Mouse (Mus musculus) layer of hippocampus, adult 9-11 months (tissue): Measurements from ENCODE around the gene Gli2.
A peak's percentile ranks its signal among the peaks of the same experiment; 100 is the strongest.

Experiments used
- DNase-seq: peaks from one replicate; pipeline ENCODE4 v3.0.0; 2022

The Gli2 gene

DNA sequence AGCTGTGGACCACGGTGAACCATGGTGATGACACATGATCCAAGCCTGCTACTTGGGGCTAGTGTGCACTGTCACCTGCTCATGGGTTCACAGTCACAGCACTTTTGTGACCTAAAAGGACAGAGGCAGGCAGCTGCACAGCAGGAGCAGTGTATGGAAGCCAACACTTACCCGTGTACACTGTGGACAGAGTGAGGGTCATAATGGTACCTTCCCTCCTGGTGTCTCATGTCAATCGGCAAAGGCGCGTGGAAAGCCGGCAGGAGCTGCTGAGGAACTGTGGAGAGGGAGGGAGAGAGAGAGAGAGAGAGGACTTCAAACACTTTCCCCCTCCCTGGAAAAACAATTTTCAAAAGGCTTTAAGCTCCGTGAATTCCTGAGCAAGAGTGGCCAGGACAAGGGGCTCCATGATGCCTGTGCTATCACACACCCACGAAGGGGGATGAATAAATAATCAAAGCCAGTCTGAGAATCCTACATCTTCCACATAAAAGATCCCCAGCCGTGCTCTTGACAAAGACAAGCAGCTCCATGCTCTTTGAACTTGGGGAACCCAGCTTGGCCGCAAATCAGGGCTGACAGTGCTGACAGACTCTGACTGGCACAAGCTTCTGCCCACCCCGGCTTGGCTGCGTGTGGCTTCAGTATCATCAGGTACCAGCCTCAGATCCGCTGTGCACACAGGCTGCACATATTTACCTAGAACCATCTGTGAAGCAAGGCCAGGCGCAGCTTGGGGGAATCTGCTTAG is 163.1 kb downstream of the Gli2 start:
- no peak for DNase-seq

DNA sequence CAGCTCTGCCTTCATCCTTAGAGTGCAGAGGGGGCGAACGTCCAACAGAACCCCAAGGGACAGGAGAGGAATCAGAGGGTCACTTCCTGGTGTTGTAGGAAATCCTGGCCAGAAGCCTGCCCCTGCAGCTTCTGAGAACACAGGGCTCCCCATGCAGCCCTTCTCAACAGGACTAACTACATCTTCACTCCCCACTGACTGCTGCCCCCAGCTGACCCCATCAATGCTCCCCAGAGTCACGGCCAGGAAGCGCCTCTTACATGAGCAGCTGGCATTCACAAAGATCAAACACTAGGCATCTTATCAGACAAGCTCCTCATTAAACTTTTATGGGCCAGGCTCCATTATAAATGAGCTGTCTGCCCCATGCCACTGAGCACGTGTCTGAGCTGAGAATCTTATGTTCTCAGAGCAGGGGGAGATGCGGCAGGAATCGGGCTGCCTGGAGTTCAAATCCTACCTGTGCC is 172.6 kb downstream of the Gli2 start:
- no peak for DNase-seq

DNA sequence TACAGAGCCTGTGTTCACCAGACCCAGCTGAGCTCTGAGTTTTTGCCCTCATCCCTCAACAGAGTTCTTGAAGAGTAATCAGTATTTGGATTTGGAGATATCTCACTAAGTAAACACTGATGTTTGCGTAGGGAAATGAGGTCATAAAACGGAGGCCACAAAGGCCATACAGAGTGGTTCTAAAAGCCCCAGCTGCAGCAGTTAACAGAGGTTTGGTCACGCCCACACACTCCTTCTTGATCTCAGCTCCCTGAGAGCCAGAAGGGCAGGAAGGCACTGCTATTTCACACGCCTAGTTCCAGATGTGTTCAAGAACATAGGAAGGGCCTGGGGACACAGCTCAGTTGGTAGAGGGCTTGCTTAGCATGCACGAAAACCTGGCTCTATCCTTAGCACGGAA is 175.1 kb downstream of the Gli2 start:
- DNase-seq: no peak

DNA sequence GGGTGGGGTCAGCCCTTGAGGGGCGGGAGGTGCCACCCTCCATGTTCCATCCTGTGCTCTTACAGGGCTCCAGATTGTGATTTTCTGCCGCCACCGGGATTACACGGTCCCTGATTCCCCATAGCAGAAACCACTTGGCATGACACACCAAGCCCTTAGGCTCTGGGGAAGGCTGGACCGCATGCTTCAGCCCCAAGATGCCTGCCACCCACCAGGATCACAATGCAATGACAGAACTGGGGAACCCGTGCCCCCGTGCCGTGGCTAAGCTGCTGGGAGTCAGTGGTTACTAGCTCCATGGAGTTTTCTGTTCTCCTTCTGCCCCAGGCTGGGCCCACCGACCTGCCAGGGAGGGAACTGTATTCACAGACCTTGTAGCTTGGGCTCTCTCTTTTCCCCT is 178.2 kb downstream of the Gli2 start:
- DNase-seq: no peak

DNA sequence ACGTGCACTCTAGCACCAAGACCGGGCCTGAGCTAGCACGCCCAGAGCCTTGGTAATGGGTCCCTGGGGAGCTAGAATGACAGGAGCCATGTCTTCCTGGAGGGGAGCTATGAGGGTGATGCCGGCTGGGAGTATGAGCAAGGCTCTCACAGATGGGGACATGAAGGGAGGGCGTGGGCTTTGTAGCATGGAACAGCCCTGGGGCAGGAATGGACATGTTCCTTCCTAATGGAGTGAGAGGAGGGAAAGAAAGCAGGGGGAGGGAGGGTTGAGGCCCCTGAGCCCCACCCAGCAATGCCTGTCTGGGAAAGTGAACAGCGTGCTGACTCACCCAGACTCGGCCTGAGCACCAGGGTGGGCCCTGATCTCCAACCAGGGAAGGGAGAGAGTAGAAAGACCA is 179.9 kb downstream of the Gli2 start:
- DNase-seq: no peak

DNA sequence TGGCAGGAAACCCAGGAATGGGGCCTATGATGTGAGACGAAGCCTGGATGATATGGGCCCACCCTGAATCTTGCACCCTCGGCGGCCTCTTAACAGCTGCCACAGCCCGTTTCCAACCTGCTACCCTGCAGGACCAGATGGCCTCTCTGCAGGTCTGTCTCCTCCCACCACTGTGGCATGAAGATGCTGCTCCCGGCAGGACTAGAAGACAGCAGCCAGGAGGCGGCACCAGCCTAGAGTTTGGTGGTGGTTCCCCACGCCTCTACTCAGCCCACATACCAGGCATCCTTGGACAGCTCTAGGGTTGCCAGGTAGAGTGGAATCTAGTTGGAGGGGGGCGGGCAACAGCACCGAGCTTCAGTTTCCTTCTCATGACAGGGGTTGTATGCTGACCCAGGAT is 188.7 kb downstream of the Gli2 start:
- peak; percentile 22 for DNase-seq

DNA sequence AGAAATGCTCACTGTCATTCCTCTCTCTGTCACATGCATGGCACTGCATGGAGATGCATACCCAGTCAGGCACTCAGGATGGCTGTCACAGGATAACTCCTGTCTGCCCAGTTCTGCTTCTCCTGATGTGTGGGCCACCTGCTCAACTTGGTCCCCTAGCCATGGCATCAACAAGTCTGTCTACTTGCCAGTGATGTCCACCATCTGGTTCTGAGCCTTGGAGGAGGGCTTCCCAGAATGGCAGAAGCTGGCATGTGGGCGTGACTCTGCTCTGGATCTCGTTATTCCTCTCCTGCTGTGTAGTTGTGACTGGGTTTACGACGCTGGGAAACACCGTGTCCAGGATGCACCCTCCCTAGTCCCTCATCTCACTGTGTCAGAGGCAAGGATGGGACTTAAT is 189.4 kb downstream of the Gli2 start:
- DNase-seq: peak; percentile 28

DNA sequence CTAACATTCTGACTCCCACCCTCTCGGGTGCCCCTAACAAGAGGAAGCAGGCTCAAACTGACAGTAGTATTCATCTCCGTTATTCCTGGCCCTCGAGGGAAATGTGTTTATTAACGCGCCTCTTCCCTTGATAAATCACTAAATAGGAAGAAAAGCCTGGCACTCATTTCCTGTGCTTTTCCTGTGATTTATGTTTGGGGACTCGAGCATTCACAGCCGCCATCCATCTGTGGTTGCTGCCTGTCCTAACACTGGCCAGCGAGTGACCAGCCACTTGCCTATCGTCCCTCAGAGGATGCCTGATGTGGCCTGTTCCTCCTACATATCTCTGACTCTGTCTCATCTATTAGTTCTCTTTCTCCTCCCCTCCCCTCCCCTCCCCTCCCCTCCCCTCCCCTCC is 195.3 kb downstream of the Gli2 start:
- no peak for DNase-seq

DNA sequence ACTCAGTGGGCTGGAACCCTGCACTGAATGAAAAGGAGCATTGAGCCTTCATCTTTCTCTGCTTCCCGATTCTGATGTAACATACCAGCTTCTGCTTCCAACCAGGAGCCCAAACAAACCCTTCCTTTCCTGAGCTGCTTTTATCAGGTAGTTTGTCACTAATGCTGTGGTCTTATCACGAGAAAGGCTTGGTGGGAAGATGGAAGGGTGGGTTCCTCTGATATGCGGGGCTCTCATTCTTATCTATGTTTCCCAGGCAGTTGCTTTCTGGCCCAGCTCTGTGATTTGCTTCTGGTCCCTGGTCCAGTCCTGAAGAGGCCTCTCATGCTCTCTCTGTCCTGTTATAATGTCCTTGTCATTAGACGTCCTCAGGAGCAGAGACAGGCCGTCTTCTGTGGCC is 222.8 kb downstream of the Gli2 start:
- no peak for DNase-seq

DNA sequence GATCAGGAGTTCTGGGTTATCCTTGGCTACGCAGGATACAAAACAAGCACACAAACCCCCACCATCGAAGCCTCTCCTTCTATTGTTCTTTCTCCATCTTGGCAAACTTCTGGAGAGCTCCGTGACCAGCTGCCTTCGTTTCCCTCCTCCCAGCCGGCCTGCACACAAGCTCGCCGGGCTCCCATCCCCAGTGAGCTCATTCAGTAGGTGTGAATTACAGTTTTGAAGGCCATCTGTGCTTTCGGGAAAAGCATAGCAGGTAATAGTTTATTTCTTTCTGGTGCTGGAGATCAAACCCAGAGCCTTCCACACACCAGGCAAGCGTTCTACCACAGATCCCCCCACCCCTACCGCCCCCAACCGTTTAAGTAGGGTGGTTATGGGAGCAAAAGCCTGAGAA is 226.8 kb downstream of the Gli2 start:
- peak; percentile 39 for DNase-seq

DNA sequence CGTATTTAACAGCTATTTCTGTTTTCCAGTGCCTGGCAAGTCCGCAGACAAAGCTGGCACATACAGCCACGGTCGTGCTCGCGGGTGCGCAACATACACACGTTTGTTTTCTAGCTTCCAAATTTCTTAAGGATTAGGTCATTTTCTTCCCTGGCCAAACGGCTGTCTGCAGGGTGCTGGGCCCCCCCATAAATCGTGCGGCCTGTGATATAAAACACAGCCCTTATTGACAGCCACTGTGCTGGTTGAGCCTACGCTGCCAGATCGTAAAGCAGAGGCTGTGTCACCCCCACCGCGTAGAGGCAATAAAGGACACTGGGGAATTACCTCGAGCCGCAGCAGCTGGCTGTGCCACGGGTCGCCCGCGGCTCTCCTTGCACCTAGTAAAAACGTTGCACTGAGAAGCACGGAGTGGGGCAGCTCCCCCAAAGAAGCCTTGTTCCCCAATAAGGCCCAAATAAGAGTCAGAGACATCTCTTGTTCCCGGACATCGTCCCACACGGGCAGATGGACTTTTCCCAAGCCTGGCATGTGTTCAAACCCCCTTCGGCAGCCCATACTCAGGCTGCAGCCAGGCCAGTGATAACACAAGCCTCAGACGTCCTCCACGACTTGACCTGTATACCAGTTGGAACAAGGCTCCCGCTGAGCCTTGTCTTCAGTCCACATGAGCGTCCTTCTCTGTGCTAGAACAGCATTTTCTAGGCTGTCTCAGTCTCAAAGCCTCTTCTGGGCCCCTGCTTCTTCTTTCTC is 227.8 kb downstream of the Gli2 start:
- DNase-seq: no peak

DNA sequence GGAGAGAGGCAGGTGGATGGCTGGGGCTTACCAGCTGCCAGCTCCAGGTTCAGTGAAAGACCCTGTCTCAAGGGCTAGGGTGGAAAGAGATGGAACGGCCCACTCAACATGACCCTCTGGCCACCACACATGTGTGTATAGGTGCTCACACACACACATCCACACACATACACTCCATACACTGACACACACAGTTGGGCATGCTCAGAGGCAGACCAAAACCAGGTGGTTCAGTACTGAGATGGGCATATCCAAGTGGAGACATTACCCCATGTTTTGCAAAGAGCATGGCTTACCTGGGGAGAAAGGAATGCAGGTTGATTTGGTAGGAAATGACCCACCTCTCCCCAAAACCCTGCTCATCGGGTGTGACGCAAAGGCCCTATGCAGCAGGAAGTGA is 228.4 kb downstream of the Gli2 start:
- DNase-seq: no peak

DNA sequence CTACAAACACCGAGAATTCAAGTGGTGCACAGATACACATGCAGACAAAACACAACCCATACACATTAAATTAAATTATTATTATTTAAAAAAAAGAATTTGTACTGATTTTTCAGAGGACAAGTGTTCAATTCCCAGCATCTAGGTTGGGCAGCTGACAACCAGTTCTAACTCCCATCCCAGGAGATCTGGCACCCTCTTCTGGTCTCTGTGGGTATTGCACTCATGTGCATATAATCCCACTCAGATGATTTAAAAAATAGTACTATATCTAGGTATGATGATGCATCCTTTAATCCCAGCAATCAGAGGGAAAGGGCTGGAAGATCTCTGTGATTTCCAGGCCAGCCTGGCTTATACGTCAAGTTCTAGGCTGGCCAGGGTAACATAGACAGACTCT is 231.2 kb downstream of the Gli2 start:
- DNase-seq: no peak

DNA sequence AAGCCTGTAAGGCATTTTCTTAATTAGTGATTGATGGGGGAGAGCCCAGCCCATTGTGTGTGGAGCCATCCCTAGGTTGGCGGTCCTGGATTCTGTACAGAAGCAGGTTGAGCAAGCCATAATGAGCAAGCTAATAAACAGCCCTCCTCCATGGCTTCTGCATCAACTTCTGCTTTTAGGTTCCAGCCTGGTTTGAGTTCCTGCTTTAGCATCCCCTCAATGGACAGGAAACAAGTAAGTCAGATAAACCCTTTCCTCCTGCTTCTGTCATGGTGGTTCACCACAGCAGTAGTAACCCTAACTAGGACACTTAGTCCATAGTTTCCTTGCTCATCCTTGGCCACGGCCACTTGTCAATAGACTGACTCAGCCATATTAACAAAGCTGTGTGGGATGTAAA is 238.4 kb downstream of the Gli2 start:
- no peak for DNase-seq

DNA sequence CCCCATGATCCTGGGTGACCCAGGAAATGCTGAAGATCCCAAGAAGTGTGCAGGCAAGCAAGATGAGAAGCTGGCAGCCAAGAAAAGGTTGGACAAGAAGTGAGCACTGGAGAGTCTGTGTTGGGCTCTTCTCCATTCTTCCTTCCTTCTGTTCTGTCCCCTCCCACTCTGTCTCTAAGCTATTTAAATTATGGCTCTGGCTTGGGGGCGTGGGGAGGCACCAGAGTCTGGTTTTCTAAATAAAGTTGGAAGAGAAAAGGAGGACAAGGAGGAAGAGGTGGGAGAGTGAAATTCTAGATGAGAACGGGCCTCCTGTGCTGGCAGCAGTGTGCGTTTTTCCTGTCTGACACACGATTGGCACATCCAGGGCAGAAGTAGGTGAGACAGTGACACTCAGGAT is 243.1 kb downstream of the Gli2 start:
- peak; percentile 16 for DNase-seq

DNA sequence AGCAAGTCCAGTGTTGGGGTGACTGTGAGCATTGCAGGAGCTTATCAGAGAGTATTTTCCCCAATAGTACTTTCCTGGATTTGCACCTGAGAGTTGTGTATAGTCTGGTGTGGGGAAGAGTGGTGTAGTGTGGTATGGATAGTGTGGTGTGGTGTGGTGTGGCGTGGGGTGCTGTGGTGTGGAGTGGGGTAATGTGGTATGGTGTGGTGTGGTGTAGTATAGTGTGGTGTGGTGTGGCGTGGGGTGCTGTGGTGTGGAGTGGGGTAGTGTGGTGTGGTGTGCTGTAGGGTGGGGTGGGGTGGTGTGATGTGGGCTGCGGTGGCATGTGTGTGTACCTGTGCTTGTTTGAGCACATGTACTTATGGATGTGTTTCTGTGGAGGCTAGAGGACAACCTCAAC is 246.7 kb downstream of the Gli2 start:
- no peak for DNase-seq

DNA sequence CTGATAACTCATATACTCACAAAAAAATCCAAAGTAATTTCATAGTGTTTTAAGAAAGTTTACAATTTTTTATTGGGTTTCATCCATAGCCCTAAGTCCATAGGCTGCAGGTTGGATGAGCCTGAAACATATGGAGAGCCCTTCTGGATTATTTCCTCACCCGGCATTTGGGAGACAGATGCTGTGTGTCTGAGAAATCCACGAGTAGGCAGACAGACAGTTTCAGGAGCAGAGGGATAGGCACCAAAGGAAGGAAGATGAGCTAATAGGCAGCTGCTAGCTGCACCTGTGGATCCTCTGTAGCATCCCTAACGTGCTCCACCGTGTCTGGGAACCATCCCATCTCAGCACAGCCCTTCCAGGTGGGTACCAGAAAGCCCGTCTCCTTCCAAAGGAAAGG is 251.3 kb downstream of the Gli2 start:
- DNase-seq: peak; percentile 49

DNA sequence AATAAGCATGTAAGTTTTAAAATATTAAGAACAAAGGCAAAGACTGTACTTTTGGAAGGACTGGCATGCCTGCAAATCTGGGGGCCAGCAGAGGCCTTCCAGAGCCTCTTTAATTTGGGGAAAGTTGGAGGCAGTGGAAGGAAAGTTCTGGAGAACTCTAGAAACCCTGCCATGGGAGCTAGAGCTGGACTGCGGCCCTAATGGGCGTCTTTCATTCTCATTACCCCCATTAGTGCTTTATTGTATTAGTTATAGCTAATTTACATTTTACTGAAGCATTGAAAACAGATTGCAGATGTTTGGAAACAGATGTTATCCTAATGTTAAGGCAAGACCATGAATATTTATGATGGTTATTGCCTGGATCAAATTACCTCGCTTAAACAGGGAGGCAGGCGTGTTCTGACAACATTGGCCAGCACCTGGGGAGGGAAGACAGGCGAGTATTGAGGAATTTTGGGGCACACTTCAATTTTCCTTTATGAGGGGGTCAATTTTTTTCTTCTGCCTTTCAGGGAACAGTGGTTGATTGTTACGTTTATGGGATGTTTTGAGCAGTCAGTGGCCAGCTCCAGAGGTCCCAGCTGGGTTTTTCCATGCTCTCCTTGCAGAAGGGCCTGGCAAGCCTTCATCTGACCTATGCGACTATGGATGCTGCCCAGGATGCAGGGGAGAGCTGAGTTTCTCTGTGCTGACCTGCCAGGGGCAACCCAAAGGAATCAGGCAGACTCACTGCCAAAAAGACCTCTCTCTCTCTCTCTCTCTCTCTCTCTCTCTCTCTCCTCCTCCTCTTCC is 253.9 kb downstream of the Gli2 start:
- DNase-seq: no peak

DNA sequence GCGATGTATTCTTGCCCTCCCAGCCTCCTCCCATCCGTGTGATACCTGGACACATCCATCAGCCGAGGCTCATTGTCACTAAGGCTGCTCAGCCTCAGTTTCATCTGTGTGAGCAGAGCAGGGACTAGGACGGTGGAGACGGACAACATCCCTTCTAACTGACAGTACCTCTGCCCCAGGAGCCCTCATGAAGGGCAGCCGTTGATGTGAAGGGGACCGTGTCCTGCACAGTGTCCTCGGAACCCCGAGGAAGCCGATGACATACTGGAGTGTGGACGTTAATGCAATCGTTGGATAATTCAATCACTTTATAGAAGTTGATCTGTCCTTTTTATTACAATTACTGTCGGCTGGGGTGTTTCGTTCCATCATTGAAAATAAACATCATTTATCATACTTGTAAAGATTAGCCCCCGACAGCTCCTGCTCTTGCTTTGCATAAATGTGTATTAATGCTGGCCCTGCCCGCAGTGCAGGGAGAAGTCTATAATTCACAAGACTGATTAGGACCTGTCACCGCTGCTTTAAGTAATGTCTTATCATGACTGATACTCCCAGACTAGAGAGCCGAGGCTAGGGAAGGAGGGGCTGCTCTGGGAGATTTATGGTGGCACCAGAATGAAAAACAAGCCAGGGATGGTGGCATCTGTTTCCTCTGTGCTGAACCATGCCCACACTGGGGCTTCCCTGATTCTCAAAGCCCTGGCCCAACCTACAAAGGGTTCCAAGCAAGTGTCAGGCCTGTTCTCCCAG is 257.8 kb downstream of the Gli2 start:
- no peak for DNase-seq

DNA sequence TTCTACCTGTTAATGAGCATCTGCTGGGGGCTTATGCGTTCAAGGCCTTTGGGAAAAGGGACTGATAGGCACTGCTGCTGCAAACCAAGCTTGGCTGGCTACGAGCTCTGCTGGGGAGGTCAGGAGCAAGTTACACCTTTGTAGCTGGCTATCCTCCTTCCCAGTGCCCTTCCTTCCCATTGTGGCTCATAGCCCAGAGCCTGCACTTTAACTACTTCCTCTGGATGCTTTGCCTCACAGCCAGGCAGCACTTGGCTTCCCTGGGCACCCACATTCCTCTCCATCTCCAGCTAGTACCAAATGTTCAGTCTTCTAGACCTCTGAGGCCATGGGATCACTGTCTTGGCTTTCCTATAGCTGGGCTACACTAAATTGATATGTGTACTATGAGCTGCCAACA is 263.5 kb downstream of the Gli2 start:
- no peak for DNase-seq

DNA sequence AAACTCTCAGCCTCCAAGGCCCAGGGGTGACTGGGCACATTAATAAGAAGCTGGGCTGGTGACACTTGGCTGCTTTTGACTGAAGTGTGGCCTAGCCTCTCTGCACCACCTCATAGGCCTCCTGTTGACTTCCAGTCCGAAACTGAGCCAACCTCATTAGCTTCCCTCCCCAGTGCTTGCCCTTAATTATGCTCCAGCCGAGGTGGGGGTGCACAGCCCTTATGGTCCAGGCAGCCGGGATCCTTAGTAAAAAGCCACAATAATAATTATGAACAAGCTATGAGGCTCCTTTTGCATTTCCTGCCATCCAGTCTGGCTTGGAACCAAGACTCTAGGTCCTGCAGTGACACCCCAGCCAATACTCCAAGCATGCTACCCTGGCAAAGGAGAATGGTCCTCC is 264.0 kb downstream of the Gli2 start:
- DNase-seq: no peak

DNA sequence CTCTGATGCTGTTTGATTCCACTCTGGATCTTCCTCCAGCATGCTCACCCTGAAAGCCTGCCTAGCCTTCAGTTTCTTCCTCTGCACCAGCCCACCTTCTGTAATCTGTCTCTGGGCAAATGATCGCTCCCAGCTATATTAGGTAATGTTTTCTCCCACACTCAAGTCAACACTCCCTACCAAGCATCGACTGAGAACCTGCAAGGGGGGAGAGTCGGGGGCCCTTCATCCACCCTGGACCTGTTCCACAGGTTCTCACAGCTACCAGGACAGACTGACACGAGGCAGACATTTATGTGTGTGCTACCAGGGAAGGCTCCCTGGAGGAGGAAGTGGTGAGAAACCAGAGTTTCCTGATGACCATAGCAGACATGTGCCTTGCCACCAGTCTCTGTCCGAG is 264.6 kb downstream of the Gli2 start:
- DNase-seq: no peak

DNA sequence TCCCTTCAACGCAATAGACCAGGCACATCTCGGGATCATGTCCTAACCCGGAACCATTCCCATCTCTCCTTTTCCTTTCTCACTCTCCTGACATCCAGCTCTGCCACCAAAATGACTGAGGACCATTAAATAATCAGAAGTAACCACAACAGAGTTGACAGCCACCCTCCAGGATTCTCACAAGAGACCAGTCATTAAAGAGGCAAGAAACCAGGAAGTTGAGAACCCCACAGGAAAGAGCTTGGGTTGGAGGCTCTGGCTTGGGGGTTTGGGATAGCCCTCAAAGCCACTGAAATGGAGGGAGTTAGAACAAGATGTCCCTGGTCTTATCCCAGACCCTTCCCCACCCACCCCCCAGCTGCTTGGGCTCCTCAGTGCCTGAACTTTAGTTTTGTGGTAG is 265.9 kb downstream of the Gli2 start:
- DNase-seq: no peak
